Mouse (Mus musculus) neural tube, embryonic 12.5 days (tissue): ENCODE data around the gene 2310034G01Rik. TPM values are rescaled to one million over a fixed set of nuclear protein-coding genes. Genes with fewer than 3 reads are reported as not detected.

ENCODE experiments used
- microRNA counts: library from miRNA; unstranded; fragments of <30 nt; microRNA quantifications from one replicate; lab custom pipeline; 2017
- microRNA-seq: library from miRNA; unstranded; fragments of <30 nt; microRNA quantifications from one replicate; pipeline ENCODE4, GENCODE M21; 2017
- polyA plus RNA-seq: library from polyadenylated mRNA; unstranded; fragments of >200 nt; fragmentation: Nextera tagmentation; extraction: Ambion mirVana; gene quantifications from 2 replicates; pipeline ENCODE4 v1.2.1, GENCODE M21; 2016

2310034G01Rik gene
- polyA plus RNA-seq, 1 experiment from 2014 or later, result 2.1 TPM

MicroRNAs encoded within 50 kb of the gene (microRNA counts, 519-probe panel; counts per million panel counts)
- microRNA mmu-miR-146b (lab: Ali Mortazavi, UCI), result 342 counts per million, percentile 67 among the panel's probes with 10 or more counts

Small RNA genes lying within 50 kb of the gene (microRNA-seq; reads per million reads assigned to microRNA genes)
- gene Mir146b, result 1.1 reads per million

Other genes with a start within 250 kb of the 2310034G01Rik start
- 0.20 TPM in 1 of 2 replicates, not detected in the other for gene Elovl3, start 218.4 kb downstream of the 2310034G01Rik start, polyA plus RNA-seq
- gene Pitx3, start 202.0 kb downstream of the 2310034G01Rik start, polyA plus RNA-seq, result 2.7 and 3.0 TPM in 2 replicates
- gene Gbf1, start 197.8 kb downstream of the 2310034G01Rik start, polyA plus RNA-seq, result 72.8 and 85.6 TPM in 2 replicates
- 3.9 and 4.0 TPM in 2 replicates for gene Nfkb2, start 46.0 kb downstream of the 2310034G01Rik start, polyA plus RNA-seq
- 29.9 and 31.6 TPM in 2 replicates for gene Psd, start 23.1 kb downstream of the 2310034G01Rik start, polyA plus RNA-seq
- gene Fbxl15, start 22.1 kb downstream of the 2310034G01Rik start, polyA plus RNA-seq, result 26.8 and 28.2 TPM in 2 replicates
- gene Cuedc2, start 11.6 kb downstream of the 2310034G01Rik start, polyA plus RNA-seq, result 284 and 289 TPM in 2 replicates
- gene Mfsd13a, start 9.2 kb downstream of the 2310034G01Rik start, polyA plus RNA-seq, result 8.5 and 9.3 TPM in 2 replicates
- 259 and 269 TPM in 2 replicates for gene Actr1a, start 45.4 kb upstream of the 2310034G01Rik start, polyA plus RNA-seq
- 36.3 and 37.3 TPM in 2 replicates for gene Sufu, start 46.6 kb upstream of the 2310034G01Rik start, polyA plus RNA-seq
- gene Trim8, start 151.4 kb upstream of the 2310034G01Rik start, polyA plus RNA-seq, result 39.1 and 43.0 TPM in 2 replicates
- 190 and 194 TPM in 2 replicates for gene Arl3, start 222.9 kb upstream of the 2310034G01Rik start, polyA plus RNA-seq
- 11.4 and 12.2 TPM in 2 replicates for gene Sfxn2, start 223.1 kb upstream of the 2310034G01Rik start, polyA plus RNA-seq
- gene Wbp1l, start 248.8 kb upstream of the 2310034G01Rik start, polyA plus RNA-seq, result 53.4 and 54.8 TPM in 2 replicates